Mouse (Mus musculus) CH12.LX (cell line): ENCODE measurements around the gene Rasal1. TPM values are rescaled to one million over a fixed set of nuclear protein-coding genes. Genes with fewer than 3 reads are reported as not detected.

Source experiments
- DNase-seq: peaks from one replicate; pipeline ENCODE4 v3.0.0-alpha.2; 2013; ENCODE audit errors: extremely low read depth
- H3K27ac ChIP-seq: 2 replicates; pipeline ENCODE4 v1.5.1; 2012; ENCODE audit warnings: low read depth, mild to moderate bottlenecking, control low read depth, moderate library complexity; ENCODE audit not compliant: insufficient read depth
- H3K27me3 ChIP-seq: replicated peaks from 2 replicates; pipeline ENCODE3; 2012; ENCODE audit warnings: inconsistent platforms
- H3K36me3 ChIP-seq, 2 experiments: replicated peaks in 1 of 2; 2 replicates each; pipeline versions ENCODE3 to v1.6.1; 2012; ENCODE audit warnings: inconsistent platforms in 1 of 2, low read length in 1 of 2, mild to moderate bottlenecking in 1 of 2, mixed read lengths in 1 of 2, moderate library complexity in 1 of 2; ENCODE audit not compliant: control insufficient read depth in 1 of 2, insufficient read depth in 1 of 2
- H3K4me1 ChIP-seq, 2 experiments: 2 replicates each; pipeline ENCODE4 v1.6.1; 2012; ENCODE audit warnings: inconsistent platforms in 1 of 2, moderate library complexity in 1 of 2; ENCODE audit not compliant: insufficient read depth in 2 of 2, control insufficient read depth in 1 of 2
- H3K4me2 ChIP-seq: 2 replicates; pipeline ENCODE4 v1.6.1; 2012; ENCODE audit warnings: low read depth, mild to moderate bottlenecking, control low read depth; ENCODE audit not compliant: poor library complexity, insufficient read depth, severe bottlenecking
- H3K4me3 ChIP-seq, 3 experiments: fragments of 150-350 bp in 1 of 3; sonication (generic) in 1 of 3; replicated peaks in 1 of 3; 2 replicates each; pipeline versions ENCODE3 to v1.5.1; 2011 to 2012; ENCODE audit warnings: low read depth in 2 of 3, low read length in 2 of 3, mild to moderate bottlenecking in 2 of 3, moderate library complexity in 2 of 3, control low read depth in 1 of 3, improper control_type of control experiment in 1 of 3, inconsistent platforms in 1 of 3, mixed read lengths in 1 of 3; ENCODE audit not compliant: poor library complexity in 1 of 3
- H3K79me2 ChIP-seq: replicated peaks from 2 replicates; pipeline ENCODE4 v1.6.1; 2012; ENCODE audit warnings: mild to moderate bottlenecking, moderate library complexity; ENCODE audit not compliant: control insufficient read depth, poor library complexity, insufficient read depth, severe bottlenecking; ENCODE audit errors: extremely low read depth
- H3K9ac ChIP-seq: 2 replicates; pipeline ENCODE4 v1.6.1; 2012; ENCODE audit warnings: low read depth, mild to moderate bottlenecking, control low read depth, moderate library complexity; ENCODE audit not compliant: insufficient read depth
- H3K9me3 ChIP-seq: replicated peaks from 2 replicates; pipeline ENCODE3; 2012; ENCODE audit warnings: low read length, inconsistent platforms, mixed read lengths
- BHLHE40 ChIP-seq: IDR thresholded peaks from 2 replicates; pipeline ENCODE4 v1.6.1; 2011; ENCODE audit warnings: mild to moderate bottlenecking, low read depth, low read length, improper control_type of control experiment
- CHD2 ChIP-seq: IDR thresholded peaks from 2 replicates; pipeline ENCODE4 v1.6.1; 2011; ENCODE audit warnings: low read length, improper control_type of control experiment
- CTCF ChIP-seq, 2 experiments: IDR thresholded peaks in 1 of 2; conservative IDR thresholded peaks in 1 of 2; 2 replicates each; pipeline ENCODE4 v1.5.1; 2011 to 2012; ENCODE audit warnings: low read depth in 2 of 2, low read length in 2 of 2, improper control_type of control experiment in 1 of 2, inconsistent platforms in 1 of 2, mild to moderate bottlenecking in 1 of 2, moderate library complexity in 1 of 2
- E2F4 ChIP-seq: IDR thresholded peaks from 2 replicates; pipeline ENCODE4 v1.6.1; 2011; ENCODE audit warnings: low read depth, low read length, improper control_type of control experiment; ENCODE audit not compliant: insufficient replicate concordance
- ELF1 ChIP-seq: IDR thresholded peaks from 2 replicates; pipeline ENCODE4 v1.6.1; 2014; ENCODE audit warnings: low read depth, mild to moderate bottlenecking, inconsistent platforms, low read length, improper control_type of control experiment
- IRF4 ChIP-seq: IDR thresholded peaks from 2 replicates; pipeline ENCODE4 v1.6.1; 2014; ENCODE audit warnings: low read depth, mild to moderate bottlenecking, inconsistent platforms, low read length, improper control_type of control experiment
- JUND ChIP-seq: conservative IDR thresholded peaks from 2 replicates; pipeline ENCODE4 v1.6.1; 2011; ENCODE audit warnings: low read depth, low read length, improper control_type of control experiment
- MAZ ChIP-seq: IDR thresholded peaks from 2 replicates; pipeline ENCODE4 v1.6.1; 2012; ENCODE audit warnings: low read depth, mild to moderate bottlenecking, inconsistent platforms, low read length, improper control_type of control experiment, moderate library complexity
- NRF1 ChIP-seq: IDR thresholded peaks from 2 replicates; pipeline ENCODE4 v1.6.1; 2014; ENCODE audit warnings: low read depth, mild to moderate bottlenecking, inconsistent platforms, low read length, improper control_type of control experiment, moderate library complexity
- PAX5 ChIP-seq: IDR thresholded peaks from 2 replicates; pipeline ENCODE4 v1.6.1; 2012; ENCODE audit warnings: low read length, inconsistent platforms, mixed read lengths
- POLR2A ChIP-seq: IDR thresholded peaks from 2 replicates; pipeline ENCODE4 v1.6.1; 2011; ENCODE audit warnings: low read depth, mild to moderate bottlenecking, improper control_type of control experiment, low read length
- POLR2AphosphoS2 ChIP-seq: IDR thresholded peaks from 2 replicates; pipeline ENCODE4 v1.6.1; 2011; ENCODE audit warnings: low read depth, low read length, improper control_type of control experiment
- RAD21 ChIP-seq: IDR thresholded peaks from 2 replicates; pipeline ENCODE4 v1.6.1; 2011; ENCODE audit warnings: low read depth, mild to moderate bottlenecking, low read length, improper control_type of control experiment, moderate library complexity
- SIN3A ChIP-seq: IDR thresholded peaks from 2 replicates; pipeline ENCODE4 v1.6.1; 2012; ENCODE audit warnings: low read length, improper control_type of control experiment, inconsistent platforms
- SMC3 ChIP-seq: IDR thresholded peaks from 2 replicates; pipeline ENCODE4 v1.6.1; 2011; ENCODE audit warnings: low read depth, low read length, improper control_type of control experiment
- TBP ChIP-seq: conservative IDR thresholded peaks from 2 replicates; pipeline ENCODE4 v1.6.1; 2011; ENCODE audit warnings: low read depth, low read length, improper control_type of control experiment
- UBTF ChIP-seq: IDR thresholded peaks from 2 replicates; pipeline ENCODE4 v1.6.1; 2012; ENCODE audit warnings: low read depth, mild to moderate bottlenecking, inconsistent platforms, low read length, improper control_type of control experiment, moderate library complexity
- USF1 ChIP-seq: IDR thresholded peaks from 2 replicates; pipeline ENCODE4 v1.6.1; 2014; ENCODE audit warnings: low read depth, mild to moderate bottlenecking, inconsistent platforms, low read length, improper control_type of control experiment
- ZC3H11A ChIP-seq: IDR thresholded peaks from 2 replicates; pipeline ENCODE4 v1.6.1; 2012; ENCODE audit warnings: low read depth, mild to moderate bottlenecking, inconsistent platforms, low read length, improper control_type of control experiment
- ZKSCAN1 ChIP-seq: IDR thresholded peaks from 2 replicates; pipeline ENCODE4 v1.6.1; 2012; ENCODE audit warnings: low read depth, inconsistent platforms, low read length, improper control_type of control experiment, borderline replicate concordance
- ZMIZ1 ChIP-seq: IDR thresholded peaks from 2 replicates; pipeline ENCODE4 v1.6.1; 2012; ENCODE audit warnings: low read depth, mild to moderate bottlenecking, inconsistent platforms, low read length, improper control_type of control experiment
- ZNF384 ChIP-seq: IDR thresholded peaks from 2 replicates; pipeline ENCODE4 v1.6.1; 2012; ENCODE audit warnings: low read depth, low read length, improper control_type of control experiment, inconsistent platforms
- dilution Hi-C: fragments of 300-500 bp; cut with MboI; formaldehyde crosslinking; loops from 2 replicates; pipeline ENCODE4 v1.14.3; 2020; ENCODE audit warnings: low sequenced_read_pairs; ENCODE audit not compliant: extremely low pct_unique_long_range_greater_than_20kb, extremely low pct_ligation_motif_present
- in situ Hi-C: fragments of 300-500 bp; cut with MboI; formaldehyde crosslinking; loops from 3 replicates; pipeline ENCODE4 v1.14.3; 2019; ENCODE audit warnings: low sequenced_read_pairs, low pct_ligation_motif_present, low pct_unique_long_range_greater_than_20kb, mixed read lengths
- polyA plus RNA-seq: library from polyadenylated mRNA; unstranded; fragments of >175 nt; gene quantifications from 2 replicates; pipeline ENCODE4 v1.2.1, GENCODE M21; 2012; ENCODE audit warnings: low read depth; ENCODE audit not compliant: insufficient read length
- total RNA-seq, 2 experiments: library from RNA; depleted of rRNA; stranded (reverse); fragments of 300-350 nt in 1 of 2; fragments of >200 nt in 1 of 2; gene quantifications; 2 replicates each; pipeline ENCODE4 v1.2.3; 2012 to 2014

Gene Rasal1
- total and polyA plus RNA-seq, 3 experiments, result 11.7 to 21.4 (median 15.6) TPM

GRCm38 (mm10) chr5:120677516-120677915 is 28.9 kb downstream of the Rasal1 start:
- H3K27ac ChIP-seq, result no peak overlapping the region
- H3K4me3 ChIP-seq, result no peak overlapping the region
- peak; percentile 71 for DNase-seq
- H3K27me3 ChIP-seq, result no peaks in the 10 kb centered on the region
- H3K79me2 ChIP-seq, result no peaks in the 10 kb centered on the region
- H3K4me2 ChIP-seq, result no peak overlapping the region
- TF ChIP-seq ZKSCAN1 (no peak), UBTF (no peak), NRF1 (no peak), CHD2 (no peak), TBP (no peak), CTCF (conservative IDR thresholded peaks at IDR 0.05 in 1 of 2, IDR thresholded peaks at IDR 0.05 in 1 of 2; ENCODE audit: low read depth in 2 of 2, low read length in 2 of 2) (no peak), USF1 (no peak)
- H3K9me3 ChIP-seq, result peaks cover 6% of the 10 kb centered on the region
- peaks cover 0 to 31% of the 10 kb centered on the region in 2 experiments; a peak in 2 of 4 replicates for H3K4me1 ChIP-seq
- no peak overlapping the region for H3K9ac ChIP-seq
- dilution Hi-C loops, result no loop called here
- H3K36me3 ChIP-seq, result peaks cover 33 to 80% of the 10 kb centered on the region in 2 experiments
- in situ Hi-C loops, result loop anchor here (5.0 kb wide), 1 partner anchor 35 kb away; the partner anchor contains the start of gene Dtx1

GRCm38 (mm10) chr5:120679676-120680555 is 31.3 kb downstream of the Rasal1 start:
- H3K27me3 ChIP-seq, result no peaks in the 10 kb centered on the region
- peaks cover 0 to 23% of the 10 kb centered on the region in 2 experiments; a peak in 2 of 4 replicates for H3K4me1 ChIP-seq
- in situ Hi-C loops, result loop anchor here (5.0 kb wide), 1 partner anchor 32 kb away; the partner anchor contains the start of gene Dtx1
- no peak overlapping the region for H3K4me3 ChIP-seq
- TF ChIP-seq RAD21 (peak; percentile 78), MAZ (no peak), BHLHE40 (no peak), JUND (no peak), NRF1 (no peak), CHD2 (no peak), PAX5 (no peak), ELF1 (no peak), POLR2A (no peak), USF1 (no peak), E2F4 (no peak), ZKSCAN1 (no peak), IRF4 (no peak), TBP (no peak), ZMIZ1 (no peak), SIN3A (no peak), ZNF384 (no peak), SMC3 (peak; percentile 95), ZC3H11A (peak; percentile 72), CTCF (conservative IDR thresholded peaks at IDR 0.05 in 1 of 2, IDR thresholded peaks at IDR 0.05 in 1 of 2; ENCODE audit: low read depth in 2 of 2, low read length in 2 of 2) (peak; percentile 37 to 82; a peak in 3 of 4 replicates), POLR2AphosphoS2 (no peak)
- dilution Hi-C loops, result no loop called here
- peaks cover 28 to 61% of the 10 kb centered on the region in 2 experiments for H3K36me3 ChIP-seq
- H3K79me2 ChIP-seq, result no peaks in the 10 kb centered on the region
- H3K4me2 ChIP-seq, result no peak overlapping the region
- peaks cover 6% of the 10 kb centered on the region for H3K9me3 ChIP-seq
- no peak overlapping the region for H3K9ac ChIP-seq
- DNase-seq, result no peak
- no peak overlapping the region for H3K27ac ChIP-seq
